Mouse (Mus musculus) small intestine, adult 2 months (tissue): ENCODE data around the gene Akr1a1.

ENCODE experiments used
- CTCF ChIP-seq: fragments of 200-500 bp; IDR thresholded peaks from 2 replicates; pipeline ENCODE4 v1.5.1; 2012; ENCODE audit warnings: low read depth, mild to moderate bottlenecking, control low read depth, inconsistent platforms, low read length, moderate library complexity, mixed read lengths; ENCODE audit not compliant: insufficient replicate concordance, insufficient read length; ENCODE audit errors: extremely low read depth
- POLR2A ChIP-seq: fragments of 200-500 bp; IDR thresholded peaks from 2 replicates; pipeline ENCODE4 v1.6.1; 2012; ENCODE audit warnings: low read depth, mild to moderate bottlenecking, control low read depth, inconsistent platforms, low read length, moderate library complexity

- TF ChIP-seq CTCF (no peak), POLR2A (no peak)
These were observed 9.4 kb downstream of the Akr1a1 start for GRCm38 (mm10) chr4:116642071-116642470.
